Mouse (Mus musculus) gastrocnemius, postnatal 14 days (tissue): Measurements from ENCODE around the gene Svs5. TPM values are rescaled to one million over a fixed set of nuclear protein-coding genes. Genes with fewer than 3 reads are reported as not detected.

ENCODE experiments used
- DNase-seq: peaks from one replicate; pipeline ENCODE4 v3.0.0; 2021; ENCODE audit warnings: mixed read lengths
- intact Hi-C: fragments of 180-260 bp; cut with DNase I; formaldehyde crosslinking; loops from one replicate; pipeline ENCODE4 v1.15.1; 2025; ENCODE audit warnings: low total_unique reads
- microRNA-seq, 2 experiments: library from miRNA; unstranded; fragments of <30 nt; microRNA quantifications; one replicate each; pipeline ENCODE4 v1.2.0; 2021
- total RNA-seq, 2 experiments: library from RNA; stranded (reverse); gene quantifications; 2 replicates each; pipeline ENCODE4 v1.2.3; 2021

Svs5 gene
- total RNA-seq, 2 experiments from 2014 or later = not detected

- intact Hi-C loops = no loop called here
- DNase-seq = no peak
Observed at GRCm38 (mm10) chr2:164372408-164373053, 40.0 kb downstream of the Svs5 start.

GRCm38 (mm10) chr2:164373187-164373586 lies 40.6 kb downstream of the Svs5 start:
- intact Hi-C loops = no loop called here
- no peak for DNase-seq

GRCm38 (mm10) chr2:164377478-164378426 lies 45.2 kb downstream of the Svs5 start:
- intact Hi-C loops = no loop called here
- no peak for DNase-seq

GRCm38 (mm10) chr2:164381726-164382125 lies 49.2 kb downstream of the Svs5 start:
- intact Hi-C loops = loop anchor here (10.0 kb wide), 1 partner anchor 247 kb away; no protein-coding TSS in a partner anchor
- DNase-seq = no peak

GRCm38 (mm10) chr2:164382971-164383370 lies 50.4 kb downstream of the Svs5 start:
- intact Hi-C loops = loop anchor here (10.0 kb wide), 1 partner anchor 248 kb away; no protein-coding TSS in a partner anchor
- DNase-seq = no peak

Small RNA genes lying within 50 kb of the gene (microRNA-seq; reads per million reads assigned to microRNA genes)
- gene Mir7678 = 0 reads per million in 2 experiments

Other genes with a start within 250 kb of the Svs5 start
- 1 to 10 TPM; 1.2 to 2.8 TPM for gene Kcns1, start 161.6 kb upstream of the Svs5 start, total RNA-seq
- under 1 TPM; 0.44 to 0.62 TPM for gene Wfdc5, start 150.0 kb upstream of the Svs5 start, total RNA-seq
- not detected for gene Wfdc12, start 142.1 kb upstream of the Svs5 start, total RNA-seq
- not detected for gene Wfdc15a, start 132.6 kb upstream of the Svs5 start, total RNA-seq
- gene Wfdc15b, start 111.1 kb upstream of the Svs5 start, total RNA-seq = not detected
- gene Svs2, start 94.3 kb upstream of the Svs5 start, total RNA-seq = not detected
- not detected for gene Svs3b, start 76.1 kb upstream of the Svs5 start, total RNA-seq
- gene Svs4, start 54.3 kb upstream of the Svs5 start, total RNA-seq = not detected
- not detected for gene Svs3a, start 43.5 kb upstream of the Svs5 start, total RNA-seq
- gene Svs6, start 16.0 kb upstream of the Svs5 start, total RNA-seq = not detected
- under 1 TPM; 0.64 to 0.66 TPM for gene Slpi, start 56.4 kb downstream of the Svs5 start, total RNA-seq
- under 1 TPM in 1 of 2 experiments, not detected in 1; 0.07 TPM for gene Rbpjl, start 70.4 kb downstream of the Svs5 start, total RNA-seq
- gene Matn4, start 72.4 kb downstream of the Svs5 start, total RNA-seq = 1 to 10 TPM; 3.7 to 5.4 TPM
- gene Sdc4, start 111.1 kb downstream of the Svs5 start, total RNA-seq = 10 to 100 TPM; 45.1 to 72.6 TPM
- 10 to 100 TPM; 15.0 to 15.6 TPM for gene Sys1, start 124.2 kb downstream of the Svs5 start, total RNA-seq
- 1 to 10 TPM in 1 of 2 experiments, under 1 TPM in 1; 0.62 to 2.6 TPM for gene Gm20458, start 128.2 kb downstream of the Svs5 start, total RNA-seq
- gene Trp53tg5, start 141.0 kb downstream of the Svs5 start, total RNA-seq = not detected
- 10 to 100 TPM; 14.6 to 20.6 TPM for gene Dbndd2, start 153.4 kb downstream of the Svs5 start, total RNA-seq
- 10 to 100 TPM; 36.8 to 41.0 TPM for gene Pigt, start 164.8 kb downstream of the Svs5 start, total RNA-seq
- not detected for gene Wfdc2, start 229.7 kb downstream of the Svs5 start, total RNA-seq
- not detected for gene Spint3, start 240.7 kb downstream of the Svs5 start, total RNA-seq